Mouse (Mus musculus): Measurements from ENCODE around the gene Zc3h12c.

DNA sequence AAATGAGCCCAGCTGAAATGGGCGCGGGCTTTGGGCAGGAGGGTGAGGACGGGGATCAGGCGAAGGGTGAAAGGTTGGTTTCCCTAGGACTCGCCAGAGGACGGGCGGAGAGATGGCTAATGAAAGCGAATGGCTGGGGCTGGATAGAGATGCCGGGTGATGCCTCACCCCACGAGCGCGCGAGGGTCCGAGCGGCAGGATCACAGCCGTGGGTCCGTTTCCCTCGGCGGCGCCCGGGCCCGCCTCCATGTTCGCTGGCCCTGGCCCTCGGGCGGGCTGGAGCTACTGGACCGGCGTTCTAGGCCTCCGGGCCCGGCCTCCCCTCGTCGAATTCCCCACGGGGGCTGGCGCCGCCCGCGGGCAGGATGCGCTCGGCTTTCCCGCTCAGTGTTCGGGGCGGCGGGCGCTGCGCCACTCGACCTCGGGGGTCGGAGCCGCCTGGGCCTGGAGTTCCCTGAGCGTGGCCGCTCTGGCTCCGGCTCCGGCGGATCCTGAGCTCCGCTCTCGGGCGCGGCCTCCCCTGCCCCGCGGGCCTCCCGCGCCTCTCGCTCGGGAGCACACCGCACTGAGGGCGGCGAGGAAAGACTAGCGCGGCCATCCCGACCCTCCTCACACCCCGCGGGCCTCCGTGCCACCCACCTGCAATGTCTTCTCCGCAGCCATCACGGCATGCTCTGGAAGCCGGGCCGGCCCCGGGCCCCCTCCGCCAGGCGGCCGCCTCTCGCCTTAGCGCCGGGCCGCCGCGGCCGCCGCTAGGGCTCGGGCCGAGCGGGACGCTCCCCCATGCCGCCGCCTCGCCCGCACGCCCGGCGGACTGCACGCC lies at the start of gene Zc3h12c:
- no peak; a peak in 1 of 4 replicates for TF ChIP-seq POLR2A (IDR thresholded peaks at IDR 0.05; ENCODE audit: control insufficient read depth in 1 of 2, insufficient read depth in 1 of 2, low read depth in 1 of 2, low read length in 2 of 2, poor library complexity in 1 of 2)
- TF ChIP-seq CTCF (IDR thresholded peaks at IDR 0.05 in 2 of 3, conservative IDR thresholded peaks at IDR 0.05 in 1 of 3; ENCODE audit: control insufficient read depth in 1 of 3, insufficient read depth in 1 of 3, low read depth in 2 of 3, low read length in 3 of 3, poor library complexity in 1 of 3, severe bottlenecking in 1 of 3) = no peak
- TF ChIP-seq GABPA (IDR thresholded peaks at IDR 0.05; ENCODE audit: low read depth, low read length) = no peak
- TF ChIP-seq EP300 (IDR thresholded peaks at IDR 0.05; ENCODE audit: low read depth in 1 of 2, low read length in 2 of 2) = no peak
- no peak for TF ChIP-seq RAD21 (IDR thresholded peaks at IDR 0.05; ENCODE audit: low read depth, low read length)
- TF ChIP-seq ZKSCAN1 (IDR thresholded peaks at IDR 0.05; ENCODE audit: low read depth, low read length) = no peak
- TF ChIP-seq TAL1 (IDR thresholded peaks at IDR 0.05; ENCODE audit: low read length) = no peak
- TF ChIP-seq ZC3H11A (IDR thresholded peaks at IDR 0.05; ENCODE audit: low read depth, low read length) = no peak
- no peak for TF ChIP-seq GATA1 (IDR thresholded peaks at IDR 0.05; ENCODE audit: low read depth, low read length)
- TF ChIP-seq UBTF (IDR thresholded peaks at IDR 0.05; ENCODE audit: borderline replicate concordance, insufficient read depth, low read depth, low read length) = no peak; the same call in 1 of the 2 replicates
- TF ChIP-seq HCFC1 (IDR thresholded peaks at IDR 0.05; ENCODE audit: low read depth, low read length) = no peak
- no peak for TF ChIP-seq MAX (IDR thresholded peaks at IDR 0.05; ENCODE audit: low read length)
- TF ChIP-seq MAFK (IDR thresholded peaks at IDR 0.05; ENCODE audit: borderline replicate concordance, low read depth, low read length) = no peak
- no peak for TF ChIP-seq POLR2AphosphoS2 (IDR thresholded peaks at IDR 0.05; ENCODE audit: low read length)

Data from MEL (cell line).